Mouse (Mus musculus): ENCODE measurements around the gene Gng12. TPM values are rescaled to one million over a fixed set of nuclear protein-coding genes. Genes with fewer than 3 reads are reported as not detected.
A peak's percentile ranks its signal among the peaks of the same experiment; 100 is the strongest.
"Not testable (repeated sequence)": the region's sequence is repeated elsewhere in the genome, so short reads cannot be mapped to it uniquely, and the experiment has no call there.

Gene Gng12
- polyA plus RNA-seq (2015; fragmentation: Nextera tagmentation; extraction: Ambion mirVana): 26.4 and 31.9 TPM in 2 replicates

DNA sequence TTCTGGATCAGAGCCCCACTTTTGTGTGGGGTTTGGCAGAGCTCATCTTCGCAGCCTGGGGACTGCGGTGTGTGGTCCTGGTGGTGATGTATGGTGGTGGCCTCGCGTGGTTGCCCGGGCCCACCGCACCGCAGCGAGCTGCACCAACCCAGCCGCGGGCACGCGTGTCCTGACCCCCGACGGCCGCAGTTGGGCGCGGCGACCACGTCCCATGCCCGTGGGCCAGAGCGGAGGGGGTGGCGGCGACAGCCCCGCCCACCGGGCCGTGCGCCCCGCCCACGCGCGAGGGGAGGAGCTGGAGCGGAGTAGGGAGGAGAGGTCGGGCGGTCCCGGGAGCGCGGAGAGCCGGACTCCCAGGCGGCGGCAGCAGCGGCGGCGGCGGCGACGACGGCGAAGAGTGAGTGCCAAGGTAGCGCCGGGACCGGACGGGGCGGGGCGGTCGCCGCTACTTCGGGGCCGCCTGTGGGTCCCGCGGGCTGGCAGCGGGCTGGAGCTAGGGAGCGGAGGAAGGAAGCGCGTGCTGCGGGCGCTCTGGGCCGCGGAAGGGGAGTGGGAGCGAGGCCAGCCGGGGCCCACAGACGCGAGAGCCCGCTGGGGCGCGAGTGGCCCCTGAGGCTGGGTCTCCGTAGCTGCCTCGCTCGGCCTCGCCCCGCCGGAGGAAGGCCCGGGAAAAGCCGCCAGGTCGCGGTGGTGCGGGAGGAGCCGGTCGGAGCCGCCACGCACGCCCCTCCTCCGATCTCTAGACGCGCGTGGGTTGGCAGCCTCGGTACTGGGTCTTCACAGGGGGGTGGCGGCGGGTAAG is at the start of gene Gng12:
Gng12 (plus strand) TSS at position 279 of the 802 bp plus-strand sequence.
- peaks cover 33% of the 10 kb centered on the region for H3K4me1 ChIP-seq (replicated peaks)
- peak within 1 kb of the TSS; percentile 53 for H3K27ac ChIP-seq
- ATAC-seq (ENCODE audit: low read depth) (peak; percentile 93), DNase-seq (peak; percentile 79)
- peak within 1 kb of the TSS; percentile 99 for H3K4me2 ChIP-seq
- no peaks in the 10 kb centered on the region for H3K36me3 ChIP-seq
- peak within 1 kb of the TSS; percentile 86 for H3K9ac ChIP-seq
- WGBS (ENCODE audit: insufficient replicate concordance): under 1% methylated on average over 93 of the region's 98 CpGs
- H3K27me3 ChIP-seq: peaks cover 11% of the 10 kb centered on the region
- H3K9me3 ChIP-seq (replicated peaks): no peaks in the 10 kb centered on the region
- peak within 1 kb of the TSS; percentile 77 for H3K4me3 ChIP-seq (replicated peaks)

GRCm38 (mm10) chr6:66848936-66849335 is 47.3 kb upstream of the Gng12 start:
- Histone ChIP-seq H3K27ac (no peak overlapping the region), H3K4me1 (replicated peaks) (no peaks in the 10 kb centered on the region), H3K27me3 (no peaks in the 10 kb centered on the region), H3K36me3 (no peaks in the 10 kb centered on the region), H3K9ac (no peak overlapping the region), H3K4me3 (replicated peaks) (no peak overlapping the region), H3K9me3 (replicated peaks) (no peaks in the 10 kb centered on the region), H3K4me2 (no peak overlapping the region)
- WGBS (ENCODE audit: insufficient replicate concordance): 28% methylated on average over 4 of the region's 4 CpGs
- DNase-seq (no peak), ATAC-seq (ENCODE audit: low read depth) (no peak)

- Histone ChIP-seq H3K4me3 (replicated peaks) (no peak overlapping the region), H3K27ac (no peak overlapping the region), H3K4me2 (no peak overlapping the region), H3K9me3 (replicated peaks) (no peaks in the 10 kb centered on the region), H3K36me3 (no peaks in the 10 kb centered on the region), H3K9ac (no peak overlapping the region), H3K27me3 (no peaks in the 10 kb centered on the region), H3K4me1 (replicated peaks) (no peaks in the 10 kb centered on the region)
- DNase-seq: no peak
- no peak for ATAC-seq (ENCODE audit: low read depth)
These were observed 40.0 kb upstream of the Gng12 start for GRCm38 (mm10) chr6:66856236-66856635.

- no peaks in the 10 kb centered on the region for H3K9me3 ChIP-seq (replicated peaks)
These were observed 37.8 kb upstream of the Gng12 start for GRCm38 (mm10) chr6:66858356-66858755.

DNA sequence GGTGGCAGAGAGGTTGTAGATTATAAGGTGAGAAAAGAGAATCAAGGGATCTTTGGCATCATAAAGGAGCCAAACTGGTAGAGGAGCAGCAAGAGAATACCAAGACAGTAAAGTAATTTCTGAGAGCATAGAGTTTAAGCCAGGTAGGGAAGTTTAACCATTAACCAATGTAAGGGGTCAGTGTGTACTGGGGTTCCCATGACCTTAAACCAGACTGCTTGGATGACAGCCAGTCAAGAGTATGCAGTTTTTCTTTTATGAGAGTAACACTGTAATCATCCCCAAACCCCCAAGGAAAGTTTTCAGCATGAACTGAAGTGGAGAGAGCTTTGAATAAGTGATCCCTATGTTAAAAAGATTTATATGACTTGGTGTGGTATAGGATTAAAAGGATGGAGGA is 36.8 kb upstream of the Gng12 start:
- Histone ChIP-seq H3K9me3 (replicated peaks) (no peaks in the 10 kb centered on the region), H3K4me3 (replicated peaks) (no peak overlapping the region), H3K4me1 (replicated peaks) (no peaks in the 10 kb centered on the region), H3K4me2 (no peak overlapping the region), H3K27ac (no peak overlapping the region), H3K9ac (no peak overlapping the region), H3K27me3 (no peaks in the 10 kb centered on the region), H3K36me3 (no peaks in the 10 kb centered on the region)
- ATAC-seq (ENCODE audit: low read depth): no peak
- DNase-seq: no peak

More at GRCm38 (mm10) chr6:66858356-66858755, 37.8 kb upstream of the Gng12 start:
- H3K4me2 ChIP-seq: no peak overlapping the region
- no peak overlapping the region for H3K27ac ChIP-seq
- H3K4me3 ChIP-seq (replicated peaks): no peak overlapping the region
- no peak overlapping the region for H3K9ac ChIP-seq
- WGBS (ENCODE audit: insufficient replicate concordance): 54% methylated on average over 1 of the region's 1 CpGs
- H3K4me1 ChIP-seq (replicated peaks): no peaks in the 10 kb centered on the region
- H3K27me3 ChIP-seq: no peaks in the 10 kb centered on the region
- H3K36me3 ChIP-seq: no peaks in the 10 kb centered on the region
- no peak for ATAC-seq (ENCODE audit: low read depth)
- DNase-seq: no peak

DNA sequence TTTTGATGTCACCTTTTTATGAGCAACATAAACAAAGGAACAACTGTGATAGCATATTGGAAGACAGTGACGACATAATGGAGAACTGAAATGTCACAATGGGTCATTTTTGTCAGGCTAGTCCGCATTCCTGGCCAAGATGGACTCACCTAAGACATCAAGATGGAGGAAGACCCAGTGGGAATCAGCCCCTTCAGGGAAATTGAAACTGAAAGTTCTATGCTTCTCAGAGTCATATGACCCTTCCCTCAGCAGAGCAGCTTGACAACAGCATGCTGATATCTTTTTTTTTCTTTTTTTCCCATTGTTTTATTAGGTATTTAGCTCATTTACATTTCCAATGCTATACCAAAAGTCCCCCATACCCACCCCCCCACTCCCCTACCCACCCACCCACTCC is 31.7 kb upstream of the Gng12 start:
- Histone ChIP-seq H3K27me3 (no peaks in the 10 kb centered on the region), H3K27ac (no peak overlapping the region), H3K36me3 (no peaks in the 10 kb centered on the region), H3K4me2 (no peak overlapping the region), H3K4me3 (replicated peaks) (no peak overlapping the region), H3K9ac (no peak overlapping the region), H3K9me3 (replicated peaks) (no peaks in the 10 kb centered on the region), H3K4me1 (replicated peaks) (no peaks in the 10 kb centered on the region)
- ATAC-seq (ENCODE audit: low read depth): no peak
- DNase-seq: no peak
- WGBS (ENCODE audit: insufficient replicate concordance): 51% methylated on average over 2 of the region's 2 CpGs

DNA sequence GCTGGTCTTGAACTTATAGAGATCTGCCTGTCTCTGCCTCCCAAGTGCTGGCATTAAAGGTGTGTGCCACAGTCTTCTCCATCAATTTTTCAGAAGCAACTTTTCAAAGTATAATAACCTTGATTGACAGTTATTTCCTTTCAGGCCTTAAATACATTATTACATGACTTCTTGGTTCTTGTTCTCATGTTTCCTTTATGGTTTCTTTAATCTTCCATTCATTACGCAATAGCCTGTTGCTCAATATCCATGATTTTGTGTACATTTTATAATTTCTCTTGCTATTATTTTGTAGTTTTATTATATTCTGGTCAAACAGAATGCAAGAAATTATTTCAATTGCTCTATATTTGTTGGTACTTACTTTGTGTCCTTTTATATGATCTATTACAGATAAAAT is 29.9 kb upstream of the Gng12 start:
- DNase-seq (no peak), ATAC-seq (ENCODE audit: low read depth) (no peak)
- Histone ChIP-seq H3K4me3 (replicated peaks) (no peak overlapping the region), H3K9me3 (replicated peaks) (no peaks in the 10 kb centered on the region), H3K27ac (no peak overlapping the region), H3K36me3 (no peaks in the 10 kb centered on the region), H3K4me1 (replicated peaks) (no peaks in the 10 kb centered on the region), H3K9ac (no peak overlapping the region), H3K27me3 (no peaks in the 10 kb centered on the region), H3K4me2 (no peak overlapping the region)
- 85% methylated on average over 1 of the region's 1 CpGs for WGBS (ENCODE audit: insufficient replicate concordance)

GRCm38 (mm10) chr6:66877048-66877447 is 19.1 kb upstream of the Gng12 start:
- not testable (repeated sequence) for H3K4me2 ChIP-seq; H3K4me3 ChIP-seq (replicated peaks); H3K27me3 ChIP-seq; H3K9ac ChIP-seq; H3K27ac ChIP-seq; H3K4me1 ChIP-seq (replicated peaks); ATAC-seq (ENCODE audit: low read depth); DNase-seq; H3K9me3 ChIP-seq (replicated peaks); H3K36me3 ChIP-seq
- 79% methylated on average over 13 of the region's 13 CpGs for WGBS (ENCODE audit: insufficient replicate concordance)

GRCm38 (mm10) chr6:66890349-66891158 is 5.6 kb upstream of the Gng12 start:
- H3K27me3 ChIP-seq: peaks cover under 1% of the 10 kb centered on the region; the same call in 1 of the 2 replicates

DNA sequence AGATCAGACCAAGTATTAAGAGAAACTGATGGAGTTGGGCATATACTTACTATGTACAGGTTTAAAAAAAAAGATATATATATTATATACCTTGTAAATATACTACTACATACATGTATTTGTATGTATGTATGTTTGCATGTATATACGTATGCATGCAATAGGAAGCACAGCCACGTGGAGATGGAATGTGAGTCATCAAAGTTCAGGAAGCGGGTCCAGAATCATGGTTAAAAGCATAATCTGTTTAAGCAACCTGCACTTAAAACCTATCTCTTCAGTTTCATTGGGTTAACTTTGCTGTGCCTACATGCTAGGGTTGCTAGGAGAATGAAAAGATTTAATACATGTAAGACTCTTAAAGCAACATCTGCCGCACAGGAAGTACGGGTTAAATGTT is 2.2 kb upstream of the Gng12 start:
- Histone ChIP-seq H3K9ac (no peak overlapping the region), H3K4me3 (replicated peaks) (no peak overlapping the region), H3K4me1 (replicated peaks) (peaks cover 27% of the 10 kb centered on the region), H3K27ac (no peak overlapping the region), H3K4me2 (no peak overlapping the region), H3K36me3 (no peaks in the 10 kb centered on the region), H3K9me3 (replicated peaks) (no peaks in the 10 kb centered on the region), H3K27me3 (peaks cover 11% of the 10 kb centered on the region)
- ATAC-seq (ENCODE audit: low read depth): no peak
- 67% methylated on average over 5 of the region's 5 CpGs for WGBS (ENCODE audit: insufficient replicate concordance)
- no peak for DNase-seq

More at GRCm38 (mm10) chr6:66890349-66891158, 5.6 kb upstream of the Gng12 start:
- Histone ChIP-seq H3K9me3 (replicated peaks) (no peaks in the 10 kb centered on the region; the same call in 1 of the 2 replicates), H3K4me2 (no peak overlapping the region), H3K36me3 (no peaks in the 10 kb centered on the region), H3K9ac (no peak overlapping the region), H3K27ac (no peak overlapping the region), H3K4me3 (replicated peaks) (no peak overlapping the region), H3K4me1 (replicated peaks) (no peaks in the 10 kb centered on the region)
- no peak for ATAC-seq (ENCODE audit: low read depth)
- 53% methylated on average over 3 of the region's 3 CpGs for WGBS (ENCODE audit: insufficient replicate concordance)
- DNase-seq: no peak

- ATAC-seq (ENCODE audit: low read depth) (no peak), DNase-seq (no peak)
- 14% methylated on average over 1 of the region's 1 CpGs for WGBS (ENCODE audit: insufficient replicate concordance)
These were observed 1.2 kb upstream of the Gng12 start for GRCm38 (mm10) chr6:66894999-66895398.

More at GRCm38 (mm10) chr6:66894999-66895398, 1.2 kb upstream of the Gng12 start:
- H3K9me3 ChIP-seq (replicated peaks): no peaks in the 10 kb centered on the region
- H3K36me3 ChIP-seq: no peaks in the 10 kb centered on the region
- H3K27me3 ChIP-seq: peaks cover 11% of the 10 kb centered on the region
- no peak overlapping the region for H3K4me3 ChIP-seq (replicated peaks)
- no peak overlapping the region for H3K9ac ChIP-seq
- H3K4me1 ChIP-seq (replicated peaks): peaks cover 27% of the 10 kb centered on the region
- no peak overlapping the region for H3K27ac ChIP-seq
- no peak overlapping the region for H3K4me2 ChIP-seq

All from liver, embryonic 13.5 days (tissue).